Mouse (Mus musculus) left cerebral cortex, adult 2 months (tissue): ENCODE measurements around the gene Ly6g6c. TPM values are rescaled to one million over a fixed set of nuclear protein-coding genes. Genes with fewer than 3 reads are reported as not detected.
A peak's percentile ranks its signal among the peaks of the same experiment; 100 is the strongest.

Experiments used
- DNase-seq, 2 experiments: peaks; one replicate each; pipeline ENCODE4 v3.0.0; 2021 to 2022; ENCODE audit warnings: low spot score in 2 of 2, mixed read lengths in 1 of 2; ENCODE audit errors: extremely low spot score in 1 of 2
- H3K27ac ChIP-seq: fragments of 200-600 bp; 2 replicates; pipeline ENCODE4 v1.8.1; 2022
- H3K4me3 ChIP-seq: fragments of 200-600 bp; 2 replicates; pipeline ENCODE4 v1.8.1; 2022
- CTCF ChIP-seq: fragments of 200-600 bp; IDR thresholded peaks from 2 replicates; pipeline ENCODE4 v1.8.1; 2022; ENCODE audit warnings: antibody characterized with exemption, mild to moderate bottlenecking, moderate library complexity
- intact Hi-C: fragments of 180-260 bp; cut with DNase I; formaldehyde crosslinking; loops from one replicate; pipeline ENCODE4 v1.15.1; 2025
- long read RNA-seq, 2 experiments: library from polyadenylated mRNA; stranded (forward); transcript quantifications; one replicate each; pipeline ENCODE4 v2.0.0; 2021; ENCODE audit warnings: borderline mapping rate in 2 of 2
- total RNA-seq, 2 experiments: library from RNA; stranded (reverse); gene quantifications; 2 replicates each; pipeline ENCODE4 v1.2.3; 2021

Ly6g6c gene
- not detected for total RNA-seq
- long read RNA-seq, experiment 1, result 0 reads
- long read RNA-seq, experiment 2, result 0 reads

DNA sequence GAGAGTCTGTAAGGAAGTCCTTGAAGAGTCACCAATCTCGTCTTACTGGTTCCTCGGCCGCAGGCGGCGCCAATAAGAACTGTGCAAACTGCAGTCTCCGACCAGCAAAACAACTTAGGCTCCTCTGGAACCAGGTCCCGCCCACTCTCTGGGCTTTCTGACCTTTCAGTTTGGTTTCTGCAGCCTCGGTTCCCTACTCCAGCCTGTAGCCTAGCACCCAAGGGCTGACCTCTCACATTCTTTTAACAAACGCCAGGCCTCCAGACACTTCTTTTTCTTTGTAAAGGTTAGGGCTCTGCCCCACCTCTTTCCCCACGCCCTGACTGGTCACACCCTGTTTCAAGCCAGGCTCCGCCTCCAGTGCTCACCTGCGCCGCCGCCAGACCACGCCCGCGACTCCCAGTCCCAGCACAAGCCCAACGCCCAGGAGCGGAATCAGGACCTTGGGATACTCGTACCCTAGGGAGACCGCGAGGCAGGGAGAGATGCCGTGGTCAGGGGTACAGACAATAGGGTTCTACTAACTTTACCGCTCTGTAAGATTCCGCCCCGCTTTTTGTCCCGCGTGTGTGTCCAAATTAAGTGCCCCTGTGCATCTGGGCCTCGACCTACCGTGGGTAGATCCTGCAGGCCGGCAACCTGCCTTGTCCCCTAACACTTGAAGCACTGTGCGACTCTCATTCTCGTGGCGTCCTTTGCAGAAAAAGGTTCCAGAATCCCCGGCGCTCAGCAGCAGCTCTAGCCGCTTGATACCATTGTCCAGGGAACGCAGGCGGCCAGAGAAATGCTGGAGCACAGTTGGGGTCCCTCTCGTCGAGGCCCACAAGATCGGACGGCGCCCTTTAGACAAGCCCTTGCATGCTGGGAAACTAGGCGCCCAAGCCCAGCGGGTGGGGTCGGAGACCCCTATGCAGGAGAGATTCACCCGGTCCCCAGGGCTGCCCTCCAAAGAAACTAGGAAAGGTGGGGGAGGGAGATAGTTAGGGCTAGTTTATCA lies at the start of gene Ly6g6c:
Gene Ly6g6c (plus strand): TSS at position 438 of the 997 bp plus-strand sequence.
- no peak for TF ChIP-seq CTCF
- DNase-seq, result no peak
- H3K4me3 ChIP-seq, result no peak within 1 kb of the TSS
- intact Hi-C loops, result no loop called here
- H3K27ac ChIP-seq, result no peak within 1 kb of the TSS

DNA sequence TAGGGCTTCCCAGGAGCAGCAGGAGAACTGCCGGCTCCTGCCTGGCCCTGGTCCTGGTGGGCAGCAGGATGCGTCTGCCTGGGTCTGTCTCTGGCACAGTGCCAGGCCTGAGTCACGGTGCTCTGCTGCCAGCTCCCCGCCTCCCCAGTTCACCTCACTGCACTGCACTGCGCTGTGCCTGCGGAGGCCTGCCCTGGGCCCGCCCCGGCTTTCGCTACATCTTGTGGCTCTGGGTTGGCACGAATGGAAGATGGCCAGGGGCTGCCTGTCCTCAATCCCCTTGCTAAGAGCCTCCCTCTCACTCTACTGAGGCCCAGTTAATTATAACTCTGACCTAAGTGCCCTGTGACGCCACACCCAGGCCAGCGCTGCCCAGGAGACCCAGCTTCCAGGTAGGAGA lies 48.8 kb upstream of the Ly6g6c start, which contains the start of gene Vwa7:
Gene Vwa7 (plus strand): TSS at position 204 of the 400 bp plus-strand sequence.
- no peak within 1 kb of the TSS for H3K4me3 ChIP-seq
- no peak within 1 kb of the TSS for H3K27ac ChIP-seq
- no peak for DNase-seq
- no peak for TF ChIP-seq CTCF
- intact Hi-C loops, result no loop called here

DNA sequence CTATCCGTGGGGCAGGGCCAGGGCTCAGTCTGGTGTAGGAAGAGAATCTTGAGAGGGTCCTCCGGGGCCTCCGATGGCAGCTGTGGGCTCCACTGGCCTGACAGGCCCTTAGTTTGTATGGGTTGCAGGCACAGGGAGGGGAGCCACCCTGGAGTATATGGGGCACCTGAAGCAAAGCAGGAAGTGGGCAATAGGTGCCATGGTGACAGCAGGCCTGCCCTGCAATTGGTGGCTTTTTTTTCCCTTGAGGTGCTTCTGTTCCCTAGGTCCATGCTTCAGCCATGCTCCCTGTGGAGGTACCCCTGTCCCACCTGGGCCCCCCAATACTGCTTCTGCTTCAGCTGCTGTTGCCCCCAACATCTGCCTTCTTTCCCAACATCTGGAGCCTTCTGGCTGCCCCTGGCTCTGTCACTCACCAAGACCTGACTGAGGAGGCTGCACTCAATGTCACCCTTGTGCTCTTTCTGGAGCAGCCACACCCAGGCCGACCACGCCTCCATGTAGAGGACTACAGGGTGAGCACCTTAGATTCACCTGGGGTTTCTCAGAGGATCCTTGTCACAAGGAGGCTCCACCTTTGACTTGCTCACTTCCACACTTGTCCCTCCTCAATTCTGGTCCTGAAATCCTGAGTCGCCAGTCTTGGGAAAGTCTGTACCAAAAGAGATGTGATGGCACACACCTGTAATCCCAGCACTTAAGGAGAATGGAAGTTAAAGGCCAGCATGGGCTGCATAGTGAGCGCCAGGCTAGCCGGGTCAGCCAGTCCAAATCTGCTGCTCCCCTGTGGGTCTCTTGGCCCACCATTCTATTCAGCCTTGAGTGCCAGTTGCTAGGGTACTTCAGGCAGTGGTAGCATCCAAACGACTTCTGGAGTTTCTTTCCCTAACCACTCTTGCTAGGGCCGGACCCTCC lies 48.1 kb upstream of the Ly6g6c start:
- TF ChIP-seq CTCF, result no peak
- DNase-seq, result no peak
- intact Hi-C loops, result no loop called here
- H3K4me3 ChIP-seq, result no peak overlapping the region
- H3K27ac ChIP-seq, result no peak overlapping the region

DNA sequence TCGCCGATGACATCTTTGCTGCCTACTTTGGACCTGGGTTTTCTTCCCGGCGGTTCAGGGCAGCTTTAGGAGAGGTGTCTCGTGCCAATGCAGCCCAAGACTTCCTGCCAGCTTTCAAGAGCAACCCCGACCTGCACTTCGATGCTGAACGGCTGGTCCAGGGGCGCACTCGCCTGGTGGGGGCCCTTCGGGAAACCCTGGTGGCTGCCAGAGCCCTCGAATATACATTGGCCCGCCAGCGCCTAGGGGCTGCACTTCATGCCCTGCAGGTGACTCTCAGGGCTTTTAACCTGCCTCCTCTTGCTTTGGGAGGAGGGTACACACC lies 47.5 kb upstream of the Ly6g6c start:
- Histone ChIP-seq H3K27ac (no peak overlapping the region), H3K4me3 (no peak overlapping the region)
- DNase-seq, result no peak
- TF ChIP-seq CTCF, result no peak
- intact Hi-C loops, result no loop called here

DNA sequence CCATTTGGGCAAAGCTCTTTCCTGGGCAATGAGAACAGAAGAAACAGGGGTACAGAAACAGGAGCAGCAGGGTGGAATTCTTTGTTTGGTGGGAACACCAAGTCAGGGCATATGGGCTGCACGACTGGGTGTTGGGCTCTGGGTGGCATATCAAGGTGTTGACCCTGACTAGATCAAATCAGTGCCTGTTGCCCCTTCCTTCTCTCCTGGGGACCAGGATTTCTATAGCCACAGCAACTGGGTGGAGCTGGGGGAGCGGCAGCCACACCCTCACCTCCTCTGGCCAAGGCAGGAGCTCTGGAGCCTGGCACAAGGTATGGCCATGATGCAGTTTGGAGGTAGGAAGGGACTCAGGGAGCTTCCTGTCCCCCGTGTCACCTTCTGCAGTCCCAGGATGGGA lies 47.0 kb upstream of the Ly6g6c start:
- no peak for DNase-seq
- intact Hi-C loops, result no loop called here
- no peak overlapping the region for H3K27ac ChIP-seq
- TF ChIP-seq CTCF, result no peak
- H3K4me3 ChIP-seq, result no peak overlapping the region

DNA sequence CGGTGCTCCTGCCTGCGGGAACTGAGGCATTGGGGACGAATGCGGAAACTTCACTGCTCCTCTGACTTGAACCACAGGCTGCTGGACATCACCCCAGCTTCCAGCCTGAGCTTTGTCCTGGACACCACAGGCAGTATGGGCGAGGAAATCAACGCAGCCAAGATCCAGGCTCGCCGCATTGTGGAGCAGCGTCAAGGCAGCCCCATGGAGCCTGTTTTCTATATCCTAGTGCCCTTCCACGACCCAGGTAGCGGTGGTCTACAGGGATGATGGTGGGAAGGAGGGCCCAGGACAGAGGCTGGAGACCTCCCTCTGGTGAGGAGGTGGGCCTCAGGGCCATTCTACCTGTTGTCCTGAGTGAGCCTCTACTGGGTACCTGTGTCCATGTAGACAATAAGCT lies 45.3 kb upstream of the Ly6g6c start:
- intact Hi-C loops, result loop anchor here (10.0 kb wide), 1 partner anchor 215 kb away; the partner anchor contains the start of genes Atp6v1g2 and Nfkbil1
- TF ChIP-seq CTCF, result no peak
- DNase-seq, result no peak
- H3K27ac ChIP-seq, result no peak overlapping the region
- H3K4me3 ChIP-seq, result no peak overlapping the region

DNA sequence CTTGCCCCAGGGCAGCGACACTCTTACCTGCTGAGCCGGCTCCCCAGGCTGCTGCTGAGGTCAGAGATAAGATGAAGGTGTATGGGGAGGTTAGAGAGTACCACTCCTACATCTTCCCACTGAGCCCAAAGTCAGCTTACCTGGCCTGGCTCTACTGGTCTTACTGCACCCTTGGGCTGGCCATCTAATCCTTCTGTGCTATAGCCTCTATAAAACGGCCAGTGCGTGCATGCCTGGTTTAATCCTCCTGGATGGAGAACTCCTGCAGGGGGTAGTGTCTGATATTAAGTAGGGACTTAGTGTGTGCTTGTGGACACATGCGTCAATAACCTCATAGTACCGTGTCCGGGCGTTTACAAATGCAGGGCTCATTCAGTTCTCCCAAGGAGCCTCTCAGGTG lies 44.6 kb upstream of the Ly6g6c start:
- H3K4me3 ChIP-seq, result no peak overlapping the region
- DNase-seq, result no peak
- intact Hi-C loops, result loop anchor here (10.0 kb wide), 1 partner anchor 214 kb away; the partner anchor contains the start of genes Atp6v1g2 and Nfkbil1
- TF ChIP-seq CTCF, result no peak
- no peak overlapping the region for H3K27ac ChIP-seq

DNA sequence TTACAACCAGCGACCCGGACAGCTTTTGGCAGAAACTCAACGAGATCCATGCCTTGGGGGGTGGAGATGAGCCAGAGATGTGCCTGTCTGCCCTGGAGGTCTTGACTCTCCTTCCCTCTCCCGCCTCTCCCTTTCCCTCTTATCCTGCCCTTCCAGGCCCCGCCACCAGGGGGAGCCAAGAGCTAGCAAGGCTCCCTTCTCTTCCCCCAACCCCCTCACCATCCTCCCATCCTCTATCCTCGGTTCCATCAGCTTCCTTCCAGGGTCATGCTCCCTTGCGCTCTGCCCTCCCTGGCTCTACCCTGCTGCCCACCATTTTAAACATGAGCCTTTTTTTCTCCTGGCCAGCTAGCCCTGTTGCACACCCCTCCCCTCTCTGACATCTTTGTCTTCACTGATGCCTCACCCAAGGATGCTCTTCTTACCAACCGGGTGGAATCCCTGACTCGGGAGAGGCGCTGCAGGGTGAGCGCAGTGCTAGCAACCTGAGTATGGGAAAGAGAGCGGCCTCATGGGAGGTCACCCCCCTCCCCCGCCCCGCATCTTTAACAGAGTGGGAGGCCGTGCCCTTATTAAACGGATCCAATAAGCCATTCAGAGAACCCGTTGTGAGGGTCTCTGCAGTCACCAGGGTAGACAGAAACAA lies 43.9 kb upstream of the Ly6g6c start:
- no peak overlapping the region for H3K27ac ChIP-seq
- intact Hi-C loops, result loop anchor here (1.0 to 10.0 kb wide), 3 partner anchors 38 to 214 kb away; partner anchors contain the start of genes Atp6v1g2, Ddah2 and Nfkbil1
- H3K4me3 ChIP-seq, result no peak overlapping the region; the same call in 1 of the 2 replicates
- DNase-seq, result peak; percentile 81 to 87
- peak; percentile 99 for TF ChIP-seq CTCF

DNA sequence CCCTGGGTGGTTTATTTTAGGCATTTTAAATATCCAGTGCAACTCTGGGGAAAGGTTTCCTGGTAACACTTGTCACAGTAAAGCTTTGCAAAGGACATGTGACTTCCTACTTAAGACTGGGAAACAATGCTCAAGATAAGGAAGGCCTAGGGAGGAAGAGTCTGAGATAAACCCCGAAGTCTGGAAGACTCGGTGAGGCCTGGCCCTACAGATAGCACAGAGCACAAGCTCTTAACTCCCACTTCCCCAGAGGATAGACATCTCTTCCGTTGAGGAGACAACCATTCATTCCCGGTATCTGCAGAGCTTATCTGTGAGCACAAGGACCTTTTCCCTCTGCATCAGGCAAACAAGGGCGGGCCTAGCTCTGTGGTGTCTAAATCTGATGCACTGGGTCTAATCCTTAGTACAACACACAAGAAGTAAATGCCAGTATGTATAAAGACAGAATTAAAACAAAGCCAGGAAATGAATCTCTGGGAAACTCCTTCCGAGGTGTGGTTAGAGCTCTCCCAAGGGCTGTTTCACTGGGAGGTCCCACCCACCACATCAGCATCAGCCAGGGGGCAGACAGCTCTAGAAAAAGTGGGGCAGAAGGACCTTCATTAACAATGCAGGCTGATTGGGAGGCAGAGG lies 43.2 kb upstream of the Ly6g6c start:
- intact Hi-C loops, result loop anchor here (1.0 to 10.0 kb wide), 3 partner anchors 37 to 213 kb away; partner anchors contain the start of genes Atp6v1g2, Ddah2 and Nfkbil1
- no peak for TF ChIP-seq CTCF
- H3K27ac ChIP-seq, result no peak overlapping the region
- H3K4me3 ChIP-seq, result no peak overlapping the region
- no peak for DNase-seq

DNA sequence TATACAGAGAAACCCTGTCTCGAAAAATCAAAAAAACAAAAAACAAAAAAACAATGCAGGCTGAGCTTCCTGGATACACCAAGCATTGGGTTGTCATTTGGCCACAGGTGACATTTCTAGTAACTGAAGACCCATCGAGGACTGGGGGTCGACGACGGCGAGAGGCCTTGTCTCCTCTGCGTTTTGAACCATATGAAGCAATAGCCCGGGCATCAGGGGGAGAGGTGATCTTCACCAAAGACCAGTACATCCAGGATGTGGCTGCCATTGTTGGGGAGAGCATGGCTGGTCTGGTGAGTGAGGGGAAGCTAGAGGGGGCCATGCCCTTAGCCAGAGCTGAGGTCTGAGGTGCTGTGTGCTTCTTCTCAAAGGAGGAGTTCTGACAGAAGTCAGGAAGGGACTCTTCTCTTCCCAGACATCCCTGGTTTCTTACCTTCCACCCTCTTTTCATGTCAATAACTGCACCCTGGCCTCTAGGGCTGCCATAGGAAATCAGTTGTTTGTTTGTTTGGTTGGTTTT lies 42.6 kb upstream of the Ly6g6c start:
- TF ChIP-seq CTCF, result no peak
- no peak for DNase-seq
- Histone ChIP-seq H3K27ac (no peak overlapping the region), H3K4me3 (no peak overlapping the region)
- intact Hi-C loops, result loop anchor here (10.0 kb wide), 1 partner anchor 212 kb away; the partner anchor contains the start of genes Atp6v1g2 and Nfkbil1
